Mouse (Mus musculus) liver, embryonic 14.5 days (tissue): ENCODE results near the gene Zfp612.

Experiments used
- CTCF ChIP-seq: IDR thresholded peaks from 2 replicates; pipeline ENCODE4 v1.5.1; 2016; ENCODE audit warnings: antibody characterized with exemption, low read depth, control low read depth
- EP300 ChIP-seq: IDR thresholded peaks from 2 replicates; pipeline ENCODE4 v1.6.1; 2016; ENCODE audit warnings: antibody characterized with exemption, low read depth

- TF ChIP-seq EP300 (no peak), CTCF (peak; percentile 81)
These were observed 51.0 kb downstream of the Zfp612 start for GRCm38 (mm10) chr8:110130537-110130936.
